Mouse (Mus musculus) brown adipose tissue, adult 24 weeks (tissue): ENCODE data around the gene Lhx9. TPM values are rescaled to one million over a fixed set of nuclear protein-coding genes. Genes with fewer than 3 reads are reported as not detected.

Experiments
- H3K27ac ChIP-seq: fragments of 200-500 bp; replicated peaks from 2 replicates; pipeline ENCODE4 v1.5.1; 2012; ENCODE audit warnings: low read depth, mild to moderate bottlenecking, low read length
- H3K4me1 ChIP-seq: fragments of 200-500 bp; 2 replicates; pipeline ENCODE4 v1.6.1; 2012; ENCODE audit warnings: low read length, mixed read lengths; ENCODE audit not compliant: control insufficient read depth, insufficient read depth, insufficient read length
- H3K4me3 ChIP-seq: fragments of 200-500 bp; 2 replicates; pipeline ENCODE4 v1.5.1; 2012; ENCODE audit warnings: low read depth, mild to moderate bottlenecking, low read length, moderate library complexity; ENCODE audit not compliant: insufficient read depth
- polyA plus RNA-seq: library from polyadenylated mRNA; stranded (reverse); fragments of >200 nt; gene quantifications from 2 replicates; pipeline ENCODE4 v1.2.4, GENCODE M21; 2012; ENCODE audit not compliant: missing spikeins, insufficient read depth, insufficient read length

The Lhx9 gene
- polyA plus RNA-seq, 1 experiment = not detected

GRCm38 (mm10) chr1:138843361-138844091 lies 4.9 kb downstream of the Lhx9 start:
- Histone ChIP-seq H3K4me3 (peak overlapping the region; percentile 34), H3K27ac (no peak overlapping the region)

GRCm38 (mm10) chr1:138842756-138843155 lies 5.6 kb downstream of the Lhx9 start:
- H3K4me1 ChIP-seq = peaks cover 3% of the 10 kb centered on the region; the same call in 1 of the 2 replicates
- H3K27ac ChIP-seq = no peak overlapping the region
- H3K4me3 ChIP-seq = no peak overlapping the region

More at GRCm38 (mm10) chr1:138843361-138844091, 4.9 kb downstream of the Lhx9 start:
- 0 out of 2 replicates have a peak, but pooled peaks cover 7% of the 10 kb centered on the region for H3K4me1 ChIP-seq

- H3K4me3 ChIP-seq = no peak overlapping the region
- no peak overlapping the region for H3K27ac ChIP-seq
- H3K4me1 ChIP-seq = peaks cover 3% of the 10 kb centered on the region; the same call in 1 of the 2 replicates
Observed at GRCm38 (mm10) chr1:138842315-138842714, 6.1 kb downstream of the Lhx9 start.

GRCm38 (mm10) chr1:138841306-138842095 lies 6.9 kb downstream of the Lhx9 start:
- no peak overlapping the region for H3K27ac ChIP-seq
- H3K4me1 ChIP-seq = peaks cover 3% of the 10 kb centered on the region; the same call in 1 of the 2 replicates

GRCm38 (mm10) chr1:138840440-138841305 lies 7.7 kb downstream of the Lhx9 start:
- peaks cover 3% of the 10 kb centered on the region; the same call in 1 of the 2 replicates for H3K4me1 ChIP-seq
- no peak overlapping the region for H3K4me3 ChIP-seq
- no peak overlapping the region for H3K27ac ChIP-seq

More at GRCm38 (mm10) chr1:138841306-138842095, 6.9 kb downstream of the Lhx9 start:
- peak overlapping the region; percentile 32 for H3K4me3 ChIP-seq

- no peak overlapping the region for H3K4me3 ChIP-seq
- H3K4me1 ChIP-seq = peaks cover 3% of the 10 kb centered on the region; the same call in 1 of the 2 replicates
- H3K27ac ChIP-seq = no peak overlapping the region
Observed at GRCm38 (mm10) chr1:138839809-138840430, 8.5 kb downstream of the Lhx9 start.

GRCm38 (mm10) chr1:138839291-138839690 lies 9.1 kb downstream of the Lhx9 start:
- H3K27ac ChIP-seq = no peak overlapping the region
- peaks cover 3% of the 10 kb centered on the region; the same call in 1 of the 2 replicates for H3K4me1 ChIP-seq
- H3K4me3 ChIP-seq = no peak overlapping the region

- Histone ChIP-seq H3K27ac (no peak overlapping the region), H3K4me3 (no peak overlapping the region), H3K4me1 (no peaks in the 10 kb centered on the region; the same call in 1 of the 2 replicates)
Observed at GRCm38 (mm10) chr1:138837786-138838743, 10.3 kb downstream of the Lhx9 start.

- H3K27ac ChIP-seq = no peak overlapping the region
- no peaks in the 10 kb centered on the region; the same call in 1 of the 2 replicates for H3K4me1 ChIP-seq
- H3K4me3 ChIP-seq = no peak overlapping the region
Observed at GRCm38 (mm10) chr1:138835355-138835900, 12.9 kb downstream of the Lhx9 start.

- H3K4me3 ChIP-seq = no peak overlapping the region
- no peak overlapping the region for H3K27ac ChIP-seq
- H3K4me1 ChIP-seq = no peaks in the 10 kb centered on the region
Observed at GRCm38 (mm10) chr1:138831309-138831708, 17.1 kb downstream of the Lhx9 start.

- H3K4me3 ChIP-seq = no peak overlapping the region
- no peak overlapping the region for H3K27ac ChIP-seq
- H3K4me1 ChIP-seq = no peaks in the 10 kb centered on the region
Observed at GRCm38 (mm10) chr1:138826841-138827240, 21.5 kb downstream of the Lhx9 start.

GRCm38 (mm10) chr1:138822985-138823322 lies 25.4 kb downstream of the Lhx9 start:
- Histone ChIP-seq H3K4me3 (no peak overlapping the region), H3K4me1 (no peaks in the 10 kb centered on the region), H3K27ac (no peak overlapping the region)

- no peak overlapping the region for H3K27ac ChIP-seq
- no peak overlapping the region for H3K4me3 ChIP-seq
- H3K4me1 ChIP-seq = no peaks in the 10 kb centered on the region
Observed at GRCm38 (mm10) chr1:138822255-138822984, 26.0 kb downstream of the Lhx9 start.
